Mouse (Mus musculus): ENCODE data around the gene Ppp1r13b.

DNA sequence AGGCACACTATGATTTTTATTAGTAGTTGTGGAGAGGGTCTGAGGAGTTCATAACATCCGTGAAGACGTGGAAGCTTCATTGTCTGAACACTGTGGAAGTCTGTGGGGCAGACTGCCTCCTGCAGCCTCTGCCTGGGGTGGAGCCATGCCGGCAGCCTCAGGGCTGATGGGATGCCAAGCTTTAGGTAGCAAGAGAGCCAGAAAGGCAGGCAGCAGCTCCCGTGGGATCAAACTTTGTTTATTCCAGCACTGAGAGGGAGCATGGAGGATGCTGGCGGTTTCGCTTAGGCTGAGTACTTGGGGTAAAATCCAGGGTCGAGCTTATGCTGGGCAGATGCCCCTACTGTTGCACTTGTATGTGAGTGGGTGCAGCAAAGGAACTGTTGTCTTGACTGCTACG, 110.7 kb downstream of the Ppp1r13b start:
- TF ChIP-seq GATA1 (IDR thresholded peaks at IDR 0.05; ENCODE audit: low read length) (no peak), TAL1 (IDR thresholded peaks at IDR 0.05; ENCODE audit: low read length) (no peak)
